Comparison of ENCODE assay signal across 21 mouse cellular contexts in genomic region chr1:82010995-82011394, GRCm38 (mm10).
DNase-seq lines count a peak whose midpoint lies in the region; ATAC-seq and TF ChIP-seq lines count a peak whose summit lies in the region.
"Had no signal": no experiment of that assay in that cellular context is flagged by ENCODE, and none has a peak within 500 bp of the region (broad histone marks: within the 10 kb centered on the region; RNA-seq: fewer than 3 reads in every experiment).

No protein-coding gene starts in this region.

- WGBS in forebrain, postnatal 0 days, result 52% methylated on average over 1 of the region's 1 CpGs
- WGBS in forebrain, embryonic 11.5 days, result 74% methylated on average over 1 of the region's 1 CpGs
- WGBS in liver, adult 2 months, result 9% methylated on average over 1 of the region's 1 CpGs
- WGBS in liver, embryonic 11.5 days, result 67% methylated on average over 1 of the region's 1 CpGs

- no peak overlapping the region for H3K4me3 ChIP-seq in forebrain, postnatal 0 days (ENCODE audit: low read depth, low read length)
- no peak overlapping the region for H3K4me3 ChIP-seq in forebrain, embryonic 11.5 days (ENCODE audit: low read depth, low read length)
- no peak overlapping the region for H3K4me3 ChIP-seq in liver, adult 2 months (ENCODE audit: insufficient read depth, low read depth, low read length)
- no peak overlapping the region for H3K4me3 ChIP-seq in liver, embryonic 11.5 days (ENCODE audit: low read depth, low read length)
- H3K4me3 ChIP-seq: embryonic facial prominence, embryonic 12.5 days; forebrain, embryonic 13.5 days; heart, embryonic 15.5 days; intestine, embryonic 15.5 days had no signal

- H3K9me3 ChIP-seq in forebrain, postnatal 0 days (ENCODE audit: low read length), result no peaks in the 10 kb centered on the region
- H3K9me3 ChIP-seq in forebrain, embryonic 11.5 days (ENCODE audit: control insufficient read depth, low read length), result no peaks in the 10 kb centered on the region
- H3K9me3 ChIP-seq in liver, embryonic 11.5 days (ENCODE audit: control insufficient read depth, low read length), result no peaks in the 10 kb centered on the region
- H3K9me3 ChIP-seq: embryonic facial prominence, embryonic 12.5 days; forebrain, embryonic 13.5 days; heart, embryonic 15.5 days; intestine, embryonic 15.5 days had no signal

- no peaks in the 10 kb centered on the region for H3K4me1 ChIP-seq in forebrain, postnatal 0 days (ENCODE audit: insufficient read depth)
- no peaks in the 10 kb centered on the region for H3K4me1 ChIP-seq in forebrain, embryonic 11.5 days (replicated peaks; ENCODE audit: control insufficient read depth, insufficient read depth, low read length)
- H3K4me1 ChIP-seq in liver, adult 2 months (ENCODE audit: control insufficient read depth, insufficient read depth, low read length), result no peaks in the 10 kb centered on the region
- H3K4me1 ChIP-seq in liver, embryonic 11.5 days (replicated peaks; ENCODE audit: control insufficient read depth, insufficient read depth, low read length), result no peaks in the 10 kb centered on the region
- H3K4me1 ChIP-seq: embryonic facial prominence, embryonic 12.5 days; forebrain, embryonic 13.5 days; heart, embryonic 15.5 days; intestine, embryonic 15.5 days had no signal

- no peak for TF ChIP-seq CTCF in forebrain, postnatal 0 days (IDR thresholded peaks at IDR 0.05; ENCODE audit: low read depth)
- TF ChIP-seq CTCF in liver, adult 2 months (IDR thresholded peaks at IDR 0.05; ENCODE audit: low read depth, low read length), result no peak

- no peak overlapping the region for H3K4me2 ChIP-seq in forebrain, postnatal 0 days (ENCODE audit: low read depth)
- no peak overlapping the region for H3K4me2 ChIP-seq in forebrain, embryonic 11.5 days (ENCODE audit: low read depth, low read length, severe bottlenecking)
- H3K4me2 ChIP-seq in liver, embryonic 11.5 days, result no peak overlapping the region
- H3K4me2 ChIP-seq: embryonic facial prominence, embryonic 12.5 days; forebrain, embryonic 13.5 days; heart, embryonic 11.5 days; heart, embryonic 15.5 days; hindbrain, embryonic 14.5 days; intestine, embryonic 15.5 days had no signal

- no peak for TF ChIP-seq POLR2A in liver, adult 2 months (IDR thresholded peaks at IDR 0.05; ENCODE audit: extremely low read depth, insufficient read depth, low read length)

- no peaks in the 10 kb centered on the region for H3K27me3 ChIP-seq in forebrain, postnatal 0 days (ENCODE audit: insufficient read depth, low read length)
- no peaks in the 10 kb centered on the region for H3K27me3 ChIP-seq in forebrain, embryonic 11.5 days (ENCODE audit: control insufficient read depth, insufficient read depth, low read length)
- no peaks in the 10 kb centered on the region for H3K27me3 ChIP-seq in liver, adult 2 months (ENCODE audit: control insufficient read depth, insufficient read depth, low read length)
- H3K27me3 ChIP-seq in liver, embryonic 11.5 days (replicated peaks; ENCODE audit: control insufficient read depth, insufficient read depth, low read length), result no peaks in the 10 kb centered on the region
- H3K27me3 ChIP-seq: embryonic facial prominence, embryonic 12.5 days; forebrain, embryonic 13.5 days; heart, embryonic 15.5 days; intestine, embryonic 15.5 days had no signal

- H3K36me3 ChIP-seq in forebrain, postnatal 0 days (ENCODE audit: insufficient read depth), result no peaks in the 10 kb centered on the region
- H3K36me3 ChIP-seq in forebrain, embryonic 11.5 days (ENCODE audit: control insufficient read depth, insufficient read depth, low read length), result no peaks in the 10 kb centered on the region
- H3K36me3 ChIP-seq in liver, adult 2 months (ENCODE audit: control insufficient read depth, insufficient read depth, low read length), result no peaks in the 10 kb centered on the region
- no peaks in the 10 kb centered on the region for H3K36me3 ChIP-seq in liver, embryonic 11.5 days (ENCODE audit: control insufficient read depth, insufficient read depth, low read length)
- H3K36me3 ChIP-seq: embryonic facial prominence, embryonic 12.5 days; G1E; heart, embryonic 15.5 days; intestine, embryonic 15.5 days had no signal

- ATAC-seq in forebrain, postnatal 0 days, result peak; percentile 62
- no peak for ATAC-seq in forebrain, embryonic 11.5 days (replicated peaks; ENCODE audit: low FRiP score)
- ATAC-seq in liver, embryonic 11.5 days (replicated peaks; ENCODE audit: low FRiP score), result no peak
- ATAC-seq: CD4-positive, CD25-positive, alpha-beta regulatory T cell, adult 4 months; forebrain, embryonic 13.5 days; intestine, embryonic 15.5 days had no signal

- H3K9ac ChIP-seq in forebrain, postnatal 0 days, result no peak overlapping the region
- no peak overlapping the region for H3K9ac ChIP-seq in forebrain, embryonic 11.5 days (ENCODE audit: low read length)
- no peak overlapping the region for H3K9ac ChIP-seq in liver, adult 2 months (ENCODE audit: low read depth, low read length)
- H3K9ac ChIP-seq in liver, embryonic 11.5 days (ENCODE audit: low read depth, low read length), result no peak overlapping the region
- H3K9ac ChIP-seq: embryonic facial prominence, embryonic 12.5 days; forebrain, embryonic 13.5 days; heart, embryonic 15.5 days; hindbrain, embryonic 14.5 days; intestine, embryonic 15.5 days had no signal

- DNase-seq in cerebellum, adult 9-10 months, result peak; percentile 10
- no peak for DNase-seq in cerebellum, adult 8-10 months
- DNase-seq in forebrain, postnatal 0 days, result peak; percentile 33
- DNase-seq in forebrain, embryonic 11.5 days (ENCODE audit: low spot score), result no peak
- DNase-seq in liver, adult 2 months (ENCODE audit: extremely low read depth, low read depth, low spot score), result peak; percentile 68
- DNase-seq in liver, embryonic 11.5 days (ENCODE audit: low spot score), result no peak
- no peak for DNase-seq in neural tube, embryonic 10.5 days (ENCODE audit: extremely low spot score, low spot score)
- DNase-seq: adrenal gland, postnatal 14 days; B cell, adult 2 months; cerebellum, postnatal 25 days; gastrocnemius, postnatal 10 days; heart, adult 18-20 months; heart, postnatal 14 days had no signal

- H3K79me2 ChIP-seq in liver, adult 2 months (ENCODE audit: control insufficient read depth, insufficient read depth, low read length), result no peaks in the 10 kb centered on the region

- no peak overlapping the region for H3K27ac ChIP-seq in forebrain, postnatal 0 days (ENCODE audit: low read depth, low read length)
- no peak overlapping the region for H3K27ac ChIP-seq in forebrain, embryonic 11.5 days (ENCODE audit: low read depth, low read length)
- no peak overlapping the region for H3K27ac ChIP-seq in liver, adult 2 months (replicated peaks; ENCODE audit: insufficient read depth, low read depth, low read length)
- H3K27ac ChIP-seq in liver, embryonic 11.5 days (ENCODE audit: low read depth, low read length), result no peak overlapping the region
- H3K27ac ChIP-seq: embryonic facial prominence, embryonic 12.5 days; forebrain, embryonic 13.5 days; heart, embryonic 15.5 days; hindbrain, embryonic 14.5 days; intestine, embryonic 15.5 days had no signal

Comparison
In these comparisons a context has a peak if more than half of its experiments do, and no peak if none do; other contexts are left out.
1. DNase-seq: peak in cerebellum, adult 9-10 months (single experiment), forebrain, postnatal 0 days (single experiment) and liver, adult 2 months (single experiment); none in cerebellum, adult 8-10 months (single experiment), forebrain, embryonic 11.5 days (single experiment), liver, embryonic 11.5 days (single experiment) and neural tube, embryonic 10.5 days (single experiment).